Mouse (Mus musculus): Measurements from ENCODE around the gene Adgrv1.

The Adgrv1 gene

GRCm38 (mm10) chr13:81144434-81144833 lies 488.5 kb downstream of the Adgrv1 start:
- no peak for DNase-seq (ENCODE audit: low read depth, low spot score)

GRCm38 (mm10) chr13:81142268-81142884 lies 490.6 kb downstream of the Adgrv1 start:
- DNase-seq (ENCODE audit: low read depth, low spot score): peak; percentile 38

- DNase-seq (ENCODE audit: low read depth, low spot score): peak; percentile 49
Measured at GRCm38 (mm10) chr13:81136652-81137422, 496.1 kb downstream of the Adgrv1 start.

GRCm38 (mm10) chr13:81135953-81136352 lies 497.0 kb downstream of the Adgrv1 start:
- no peak for DNase-seq (ENCODE audit: low read depth, low spot score)

GRCm38 (mm10) chr13:81134412-81134811 lies 498.5 kb downstream of the Adgrv1 start:
- no peak for DNase-seq (ENCODE audit: low read depth, low spot score)

- DNase-seq (ENCODE audit: low read depth, low spot score): no peak
Measured at GRCm38 (mm10) chr13:81133336-81133735, 499.6 kb downstream of the Adgrv1 start.

- DNase-seq (ENCODE audit: low read depth, low spot score): no peak
Measured at GRCm38 (mm10) chr13:81132691-81133090, 500.3 kb downstream of the Adgrv1 start.

GRCm38 (mm10) chr13:81131860-81132259 lies 501.1 kb downstream of the Adgrv1 start:
- no peak for DNase-seq (ENCODE audit: low read depth, low spot score)

- no peak for DNase-seq (ENCODE audit: low read depth, low spot score)
Measured at GRCm38 (mm10) chr13:81130742-81131524, 502.0 kb downstream of the Adgrv1 start.

GRCm38 (mm10) chr13:81125846-81126245 lies 507.1 kb downstream of the Adgrv1 start:
- DNase-seq (ENCODE audit: low read depth, low spot score): no peak

GRCm38 (mm10) chr13:81122238-81122637 lies 510.7 kb downstream of the Adgrv1 start:
- no peak for DNase-seq (ENCODE audit: low read depth, low spot score)

- no peak for DNase-seq (ENCODE audit: low read depth, low spot score)
Measured at GRCm38 (mm10) chr13:81110479-81110878, 522.5 kb downstream of the Adgrv1 start.

GRCm38 (mm10) chr13:81109676-81110075 lies 523.3 kb downstream of the Adgrv1 start:
- no peak for DNase-seq (ENCODE audit: low read depth, low spot score)

- no peak for DNase-seq (ENCODE audit: low read depth, low spot score)
Measured at GRCm38 (mm10) chr13:81108526-81109302, 524.2 kb downstream of the Adgrv1 start.

GRCm38 (mm10) chr13:81107436-81107835 lies 525.5 kb downstream of the Adgrv1 start:
- no peak for DNase-seq (ENCODE audit: low read depth, low spot score)

GRCm38 (mm10) chr13:81103794-81104193 lies 529.2 kb downstream of the Adgrv1 start:
- DNase-seq (ENCODE audit: low read depth, low spot score): no peak

- no peak for DNase-seq (ENCODE audit: low read depth, low spot score)
Measured at GRCm38 (mm10) chr13:81096424-81096823, 536.5 kb downstream of the Adgrv1 start.

- DNase-seq (ENCODE audit: low read depth, low spot score): no peak
Measured at GRCm38 (mm10) chr13:81094513-81094912, 538.4 kb downstream of the Adgrv1 start.

- DNase-seq (ENCODE audit: low read depth, low spot score): no peak
Measured at GRCm38 (mm10) chr13:81090051-81090836, 542.7 kb downstream of the Adgrv1 start.

GRCm38 (mm10) chr13:81086969-81087682 lies 545.8 kb downstream of the Adgrv1 start:
- no peak for DNase-seq (ENCODE audit: low read depth, low spot score)

Data from A20 (cell line).